In the genomic region with DNA sequence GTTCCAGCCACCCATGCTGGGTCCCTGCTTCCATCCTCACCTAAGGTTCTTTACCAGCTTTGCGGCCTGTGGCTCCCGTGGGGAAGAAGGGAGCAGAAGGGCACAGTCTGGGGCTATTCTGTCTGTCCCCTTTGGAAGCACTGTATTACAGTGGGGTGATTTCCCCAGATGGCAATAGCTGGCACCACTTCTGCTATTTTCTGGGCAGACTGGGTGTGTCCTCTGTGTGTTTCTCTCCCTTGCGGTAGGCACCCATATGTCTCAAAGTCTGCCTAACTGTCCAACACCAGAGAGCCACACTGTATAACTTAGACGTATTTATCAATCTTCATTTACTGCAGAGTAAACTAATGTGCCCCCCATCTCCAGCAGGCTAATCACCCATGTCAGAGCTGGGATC, we compare ENCODE assay signal across 12 mouse cellular contexts.
DNase-seq lines count a peak whose midpoint lies in the region; ATAC-seq and TF ChIP-seq lines count a peak whose summit lies in the region.
"Had no signal": no experiment of that assay in that cellular context is flagged by ENCODE, and none has a peak within 500 bp of the region (broad histone marks: within the 10 kb centered on the region; RNA-seq: fewer than 3 reads in every experiment).

No protein-coding gene starts in this region.

- ATAC-seq in liver, postnatal 0 days: peak; percentile 36; the same call in 1 of the 2 replicates
- ATAC-seq in liver, embryonic 12.5 days: no peak
- no peak for ATAC-seq in hindbrain, embryonic 13.5 days (ENCODE audit: low FRiP score)
- peak; percentile 91 for ATAC-seq in monocyte, adult 5-6 weeks (replicated peaks; ENCODE audit: insufficient number of reproducible peaks, low FRiP score, low TSS enrichment, poor library complexity, severe bottlenecking)

- H3K9ac ChIP-seq in liver, postnatal 0 days (replicated peaks): no peak overlapping the region
- no peak overlapping the region for H3K9ac ChIP-seq in liver, embryonic 12.5 days
- H3K9ac ChIP-seq in hindbrain, embryonic 13.5 days: no peak overlapping the region
- H3K9ac ChIP-seq: heart, embryonic 13.5 days; limb, embryonic 12.5 days; neural tube, embryonic 12.5 days had no signal

- no peak overlapping the region for H3K4me2 ChIP-seq in liver, postnatal 0 days (ENCODE audit: low read depth, low read length)
- no peak overlapping the region for H3K4me2 ChIP-seq in liver, embryonic 12.5 days
- H3K4me2 ChIP-seq in hindbrain, embryonic 13.5 days: no peak overlapping the region
- H3K4me2 ChIP-seq: heart, embryonic 13.5 days; limb, embryonic 12.5 days; neural tube, embryonic 12.5 days had no signal

- intact Hi-C loops in heart, postnatal 25 days (cut with DNase I): no loop called here

- DNase-seq in liver, postnatal 0 days: no peak
- peak; percentile 53 for DNase-seq in brain, embryonic 14.5 days (ENCODE audit: low read depth)
- DNase-seq in kidney, adult 2 months: no peak
- no peak for DNase-seq in heart, postnatal 25 days (ENCODE audit: low spot score)
- DNase-seq: adrenal gland, adult 8-10 months had no signal

- H3K27ac ChIP-seq in liver, postnatal 0 days (ENCODE audit: low read depth): no peak overlapping the region
- H3K27ac ChIP-seq in liver, embryonic 12.5 days: no peak overlapping the region
- peak overlapping the region; percentile 81 for H3K27ac ChIP-seq in hindbrain, embryonic 13.5 days
- H3K27ac ChIP-seq in kidney, adult 2 months (ENCODE audit: insufficient read depth, low read depth, low read length): no peak overlapping the region
- H3K27ac ChIP-seq: heart, embryonic 13.5 days; limb, embryonic 12.5 days; neural tube, embryonic 12.5 days; stomach, postnatal 0 days had no signal

- H3K4me3 ChIP-seq in liver, postnatal 0 days (ENCODE audit: low read depth, low read length): no peak overlapping the region
- no peak overlapping the region for H3K4me3 ChIP-seq in liver, embryonic 12.5 days
- no peak overlapping the region for H3K4me3 ChIP-seq in hindbrain, embryonic 13.5 days
- no peak overlapping the region for H3K4me3 ChIP-seq in kidney, adult 2 months (ENCODE audit: insufficient read depth, low read depth, low read length)
- H3K4me3 ChIP-seq: heart, embryonic 13.5 days; limb, embryonic 12.5 days; neural tube, embryonic 12.5 days had no signal

- no peak for TF ChIP-seq CTCF in liver, postnatal 0 days (IDR thresholded peaks at IDR 0.05; ENCODE audit: low read depth)
- no peak for TF ChIP-seq CTCF in brain, embryonic 14.5 days (IDR thresholded peaks at IDR 0.05; ENCODE audit: borderline replicate concordance, extremely low read depth, insufficient read depth, insufficient read length)
- TF ChIP-seq CTCF in kidney, adult 2 months (conservative IDR thresholded peaks at IDR 0.05; ENCODE audit: insufficient read depth, insufficient read length, low read depth, low read length): no peak

- H3K27me3 ChIP-seq in liver, postnatal 0 days (ENCODE audit: insufficient read depth, low read length): no peaks in the 10 kb centered on the region
- H3K27me3 ChIP-seq in liver, embryonic 12.5 days (replicated peaks): no peaks in the 10 kb centered on the region
- no peaks in the 10 kb centered on the region for H3K27me3 ChIP-seq in hindbrain, embryonic 13.5 days
- no peaks in the 10 kb centered on the region for H3K27me3 ChIP-seq in kidney, adult 2 months (replicated peaks; ENCODE audit: control insufficient read depth, insufficient read depth, low read length)
- H3K27me3 ChIP-seq: heart, embryonic 13.5 days; limb, embryonic 12.5 days; neural tube, embryonic 12.5 days had no signal

- WGBS in liver, postnatal 0 days (ENCODE audit: insufficient replicate concordance): 65% methylated on average over 4 of the region's 4 CpGs
- WGBS in liver, embryonic 12.5 days (ENCODE audit: insufficient replicate concordance): 79% methylated on average over 4 of the region's 4 CpGs
- WGBS in hindbrain, embryonic 13.5 days: 52% methylated on average over 4 of the region's 4 CpGs
- WGBS in kidney, adult 2 months: 83% methylated on average over 4 of the region's 4 CpGs

- no peak for TF ChIP-seq EP300 in liver, postnatal 0 days (IDR thresholded peaks at IDR 0.05; ENCODE audit: low read depth)

- TF ChIP-seq POLR2A in brain, embryonic 14.5 days (IDR thresholded peaks at IDR 0.05; ENCODE audit: borderline replicate concordance, extremely low read depth, insufficient read depth, insufficient read length, poor library complexity, severe bottlenecking): no peak
- no peak for TF ChIP-seq POLR2A in kidney, adult 2 months (IDR thresholded peaks at IDR 0.05; ENCODE audit: low read depth, low read length)

- H3K9me3 ChIP-seq in liver, postnatal 0 days (ENCODE audit: low read length): no peaks in the 10 kb centered on the region
- H3K9me3 ChIP-seq in liver, embryonic 12.5 days (replicated peaks): no peaks in the 10 kb centered on the region
- H3K9me3 ChIP-seq in hindbrain, embryonic 13.5 days: no peaks in the 10 kb centered on the region
- H3K9me3 ChIP-seq: heart, embryonic 13.5 days; limb, embryonic 12.5 days; neural tube, embryonic 12.5 days had no signal

- H3K4me1 ChIP-seq in liver, postnatal 0 days (ENCODE audit: insufficient read depth): no peaks in the 10 kb centered on the region; the same call in 1 of the 2 replicates
- H3K4me1 ChIP-seq in liver, embryonic 12.5 days: no peaks in the 10 kb centered on the region
- peaks cover 56% of the 10 kb centered on the region for H3K4me1 ChIP-seq in hindbrain, embryonic 13.5 days (replicated peaks)
- no peaks in the 10 kb centered on the region for H3K4me1 ChIP-seq in kidney, adult 2 months (ENCODE audit: control insufficient read depth, insufficient read depth, low read length)

- 0 out of 2 replicates have a peak, but pooled peaks cover 4% of the 10 kb centered on the region for H3K36me3 ChIP-seq in liver, postnatal 0 days (replicated peaks; ENCODE audit: insufficient read depth, low read length)
- no peaks in the 10 kb centered on the region for H3K36me3 ChIP-seq in liver, embryonic 12.5 days
- no peaks in the 10 kb centered on the region for H3K36me3 ChIP-seq in hindbrain, embryonic 13.5 days
- H3K36me3 ChIP-seq in kidney, adult 2 months (ENCODE audit: control insufficient read depth, insufficient read depth, low read length): no peaks in the 10 kb centered on the region
- H3K36me3 ChIP-seq: limb, embryonic 12.5 days; neural tube, embryonic 12.5 days had no signal

Comparison
In these comparisons a context has a peak if more than half of its experiments do, and no peak if none do; other contexts are left out.
1. ATAC-seq: peak in liver, postnatal 0 days (single experiment) and monocyte, adult 5-6 weeks (single experiment); none in liver, embryonic 12.5 days (single experiment) and hindbrain, embryonic 13.5 days (single experiment).